Mouse (Mus musculus) Muller cell, postnatal 12 days (primary cell): ENCODE measurements around the gene Ctdspl.

ENCODE experiments used
- DNase-seq: peaks from one replicate; pipeline ENCODE4 v3.0.0-alpha.2; 2015; ENCODE audit errors: inconsistent ontology term

The Ctdspl gene

DNA sequence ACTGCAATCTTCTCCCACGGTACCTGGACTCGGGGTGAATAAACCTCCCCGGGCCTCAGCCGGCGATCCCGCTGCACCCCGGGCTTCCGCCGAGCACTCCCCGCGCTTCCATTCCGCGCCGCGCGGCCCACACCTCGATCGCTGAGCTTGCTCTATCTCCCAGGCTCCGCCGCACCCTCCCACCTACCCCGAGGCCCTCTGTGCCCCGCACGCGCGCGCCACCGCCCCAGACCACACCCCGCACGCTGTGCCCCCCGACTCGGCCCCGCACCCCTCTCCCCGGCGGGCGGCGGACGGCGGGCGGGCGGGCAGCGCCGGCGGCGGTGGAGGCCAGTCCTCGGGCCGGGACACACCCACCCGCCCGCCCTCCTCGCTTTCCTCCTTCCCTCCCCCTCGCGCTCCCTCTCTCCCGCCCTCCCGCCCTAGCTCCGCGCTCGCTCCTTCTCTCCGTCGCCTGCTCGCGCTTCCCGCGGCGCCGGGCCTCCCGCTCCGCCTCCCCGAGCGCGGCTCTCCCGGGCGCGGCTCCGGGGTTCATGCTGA is at the start of gene Ctdspl:
Gene Ctdspl (plus strand): TSS at position 343 of the 540 bp plus-strand sequence.
- DNase-seq, result peak; percentile 70

DNA sequence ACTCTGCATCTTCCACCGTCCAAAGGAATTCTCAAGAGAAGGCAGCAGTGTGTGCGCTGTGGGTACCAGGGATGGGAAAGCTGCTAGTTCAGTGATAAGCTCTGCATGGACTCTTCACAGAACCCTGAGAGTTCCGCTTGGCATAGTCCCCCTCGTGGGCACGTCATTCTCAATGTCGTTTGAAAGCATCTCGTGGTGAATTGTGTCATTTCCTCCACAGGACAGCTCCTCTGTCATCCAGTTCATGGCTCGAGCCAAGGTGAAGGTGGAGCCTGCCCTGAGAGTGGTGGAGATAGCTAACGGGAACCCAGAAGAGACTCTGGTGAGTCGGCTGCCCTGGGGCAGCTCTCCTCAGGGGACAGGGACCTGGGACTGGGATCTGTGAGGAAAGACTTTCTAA is 49.4 kb upstream of the Ctdspl start:
- DNase-seq, result no peak

DNA sequence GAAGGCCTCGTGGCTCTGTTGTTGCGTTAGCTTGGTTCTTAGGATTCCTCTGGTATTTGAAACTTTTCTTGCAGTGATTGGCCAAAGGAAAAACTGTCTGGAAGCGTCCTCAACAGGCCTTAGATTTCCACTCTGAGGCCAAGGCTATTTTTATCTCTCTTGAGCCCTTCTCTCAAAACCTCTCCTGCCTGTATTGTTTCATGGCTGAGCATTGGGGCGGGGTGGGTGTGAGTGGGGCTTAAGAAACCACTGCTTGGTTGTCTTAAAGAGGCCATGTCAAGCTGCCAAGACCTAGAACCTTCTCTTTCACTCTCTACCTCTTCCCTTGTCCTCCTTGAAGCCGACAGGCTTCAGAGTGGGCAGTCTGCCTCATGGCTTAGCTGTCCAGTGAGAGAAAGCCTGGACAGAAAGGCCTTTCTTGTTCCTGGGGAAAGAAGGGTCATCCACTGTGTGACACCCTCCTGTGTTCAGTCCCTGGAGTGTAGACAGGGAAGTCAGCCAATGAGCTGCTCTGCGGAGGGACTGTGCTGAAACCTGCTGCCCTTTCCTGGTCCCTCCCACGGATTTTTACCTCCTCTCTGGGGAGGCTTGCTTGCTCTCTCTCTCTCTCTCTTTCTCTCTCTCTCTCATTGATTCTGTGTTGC is 48.8 kb upstream of the Ctdspl start:
- no peak for DNase-seq

DNA sequence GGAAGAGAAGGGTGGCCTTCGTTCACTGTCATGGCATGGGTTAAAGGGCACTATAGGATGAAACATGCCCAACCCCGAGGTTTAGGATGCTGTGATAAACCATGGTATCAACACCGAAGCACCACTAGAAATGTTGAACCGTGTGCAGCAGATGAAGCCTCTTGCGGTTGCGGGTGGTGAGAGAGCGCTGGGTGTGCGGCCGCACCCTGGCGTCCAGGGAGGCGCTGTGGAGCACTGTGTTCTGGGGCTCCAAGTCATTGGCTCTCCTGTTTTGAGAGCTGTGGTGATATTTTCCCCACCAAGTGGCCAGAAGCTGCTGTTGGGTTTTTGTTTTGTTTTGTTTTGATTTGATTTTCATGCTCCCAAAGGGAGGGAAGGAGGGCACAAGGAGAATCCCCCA is 47.7 kb upstream of the Ctdspl start:
- no peak for DNase-seq

DNA sequence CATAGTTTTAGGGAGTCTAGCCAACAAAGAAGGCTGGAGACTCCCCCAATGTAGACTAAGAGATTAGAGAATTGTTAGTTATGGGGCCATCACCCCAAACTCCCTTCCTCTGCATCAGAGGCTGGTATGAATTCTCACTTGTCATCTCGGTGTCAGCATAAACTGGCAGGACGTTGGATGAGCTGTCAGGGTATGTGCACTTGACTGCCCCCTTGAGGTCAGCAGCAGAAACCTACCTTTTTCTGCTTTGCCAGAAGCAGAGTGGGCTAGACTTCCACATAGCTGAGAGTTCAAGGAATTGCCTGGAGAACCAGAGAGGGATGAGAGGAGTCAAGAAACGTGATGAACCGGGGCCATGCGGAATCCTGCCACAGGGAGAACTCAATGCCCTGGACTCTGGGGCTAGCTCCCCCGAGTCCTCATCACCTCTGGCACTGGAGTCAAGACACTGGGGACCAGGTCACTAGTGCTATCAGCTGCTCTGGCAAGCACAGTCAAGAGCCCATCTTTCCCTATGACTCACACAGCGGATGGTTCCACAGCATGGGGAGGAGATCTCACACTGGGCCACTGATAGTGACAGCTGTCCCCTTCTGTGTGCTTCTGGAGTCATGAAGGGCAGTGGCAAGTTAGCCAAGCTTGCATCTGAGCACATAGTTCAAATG is 44.8 kb upstream of the Ctdspl start:
- DNase-seq, result no peak

DNA sequence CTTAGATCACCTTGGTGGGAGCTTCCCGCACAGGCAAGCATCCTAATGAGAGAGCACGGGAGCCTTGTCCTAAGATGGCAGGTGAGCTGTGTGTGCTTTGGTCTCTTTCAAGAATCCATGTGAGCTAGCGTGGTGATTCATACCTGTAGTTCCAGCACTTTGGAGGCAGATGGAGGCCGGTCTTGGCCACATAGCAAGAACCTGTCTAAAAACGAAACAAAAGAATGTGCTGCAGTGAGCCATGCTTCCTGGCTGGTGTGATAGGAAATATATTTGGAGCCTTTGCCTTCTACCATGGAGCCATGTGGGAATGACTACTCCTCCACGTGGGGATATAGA is 44.3 kb upstream of the Ctdspl start:
- DNase-seq, result no peak

DNA sequence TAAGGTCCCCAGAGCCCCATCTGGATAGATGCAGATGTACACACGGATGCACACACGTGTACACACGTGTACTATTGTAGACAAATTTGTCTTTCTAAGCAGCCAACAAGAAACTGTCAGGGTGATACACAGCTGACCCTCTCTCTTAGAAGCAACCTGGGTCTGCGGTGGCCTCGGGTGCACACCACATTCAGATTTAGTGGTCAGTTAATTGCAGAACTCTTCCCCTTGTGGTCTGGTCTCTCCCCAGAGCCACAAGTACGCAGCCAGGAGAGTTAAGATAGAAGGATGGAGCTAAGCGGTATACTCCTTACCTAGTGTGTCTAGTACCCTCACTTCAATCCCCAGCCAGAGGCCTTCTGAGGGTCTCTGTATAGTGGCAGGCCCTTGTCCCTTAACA is 43.1 kb upstream of the Ctdspl start:
- no peak for DNase-seq

DNA sequence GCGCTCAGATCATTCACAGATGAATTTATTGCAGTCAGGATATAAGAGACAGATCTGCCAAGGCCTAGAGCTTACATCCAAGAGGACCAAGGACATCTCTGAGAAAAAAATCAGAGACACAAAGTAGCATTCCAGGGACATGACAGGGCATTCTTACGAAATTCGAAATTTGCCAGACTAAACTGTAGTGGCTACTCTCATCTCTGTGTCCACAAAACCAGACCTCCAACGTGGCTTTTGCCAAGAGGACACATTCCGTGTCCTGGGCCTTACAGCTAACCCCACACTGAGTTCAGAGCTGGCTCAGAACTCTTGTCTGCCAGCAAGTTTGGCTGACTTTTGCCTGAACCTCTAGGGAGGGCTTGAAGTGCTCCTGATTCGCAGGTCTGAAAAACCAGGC is 40.5 kb upstream of the Ctdspl start:
- DNase-seq, result peak; percentile 61

DNA sequence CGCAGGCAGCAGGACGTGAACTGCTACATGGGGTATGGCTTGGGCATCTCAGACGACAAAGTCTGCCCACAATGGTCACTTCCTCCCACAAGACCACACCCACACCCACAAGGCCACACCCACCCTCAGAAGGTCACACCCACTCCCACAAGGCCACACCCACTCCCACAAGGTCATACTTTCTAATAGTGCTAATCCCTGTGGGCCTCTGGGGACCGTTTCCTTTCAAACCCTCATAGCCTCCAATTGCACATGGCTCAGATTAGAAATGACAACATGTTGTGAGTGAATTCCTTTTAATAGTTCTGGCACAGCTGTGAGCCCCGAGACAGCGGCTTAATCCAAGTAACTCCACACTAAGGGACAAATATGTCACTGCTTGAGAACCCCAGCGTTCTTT is 39.1 kb upstream of the Ctdspl start:
- DNase-seq, result no peak

DNA sequence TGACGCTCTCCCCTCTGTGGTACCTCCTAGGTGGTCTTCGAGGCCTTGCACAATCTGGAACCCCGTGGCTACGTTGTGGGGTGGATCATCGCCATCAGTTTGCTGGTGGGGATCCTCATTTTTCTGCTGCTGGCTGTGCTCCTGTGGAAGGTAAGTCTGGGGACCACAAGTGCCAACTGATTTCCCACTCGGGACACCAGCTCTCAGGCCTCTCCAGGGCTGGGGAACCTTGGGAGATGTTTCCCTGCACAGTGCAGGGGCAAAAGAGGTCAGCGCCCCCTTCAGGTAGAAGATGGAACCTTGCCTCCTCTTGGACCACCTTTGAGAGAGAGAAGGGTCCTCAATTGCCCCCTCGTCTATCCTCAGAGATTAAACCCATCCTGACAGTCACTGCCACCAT is 38.5 kb upstream of the Ctdspl start:
- DNase-seq, result no peak

DNA sequence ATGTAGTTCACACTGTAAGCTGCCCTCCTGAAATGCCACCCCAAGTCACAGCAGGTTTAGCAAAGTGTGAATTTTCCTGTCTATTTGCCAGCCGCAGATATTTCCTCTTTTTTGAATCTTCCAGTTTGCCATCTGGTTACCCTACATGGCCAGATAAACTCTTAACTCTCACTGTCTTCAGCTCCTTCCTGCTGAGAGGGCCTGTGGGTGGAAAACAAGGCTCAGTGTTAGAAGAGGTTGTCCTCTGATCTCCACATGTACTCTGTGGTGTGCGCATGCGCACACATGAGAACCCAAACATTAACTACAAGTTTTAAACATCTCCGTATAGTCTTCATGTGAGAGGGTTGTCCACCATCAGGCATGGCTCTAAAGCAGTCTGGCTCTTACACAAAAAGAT is 36.1 kb upstream of the Ctdspl start:
- no peak for DNase-seq

DNA sequence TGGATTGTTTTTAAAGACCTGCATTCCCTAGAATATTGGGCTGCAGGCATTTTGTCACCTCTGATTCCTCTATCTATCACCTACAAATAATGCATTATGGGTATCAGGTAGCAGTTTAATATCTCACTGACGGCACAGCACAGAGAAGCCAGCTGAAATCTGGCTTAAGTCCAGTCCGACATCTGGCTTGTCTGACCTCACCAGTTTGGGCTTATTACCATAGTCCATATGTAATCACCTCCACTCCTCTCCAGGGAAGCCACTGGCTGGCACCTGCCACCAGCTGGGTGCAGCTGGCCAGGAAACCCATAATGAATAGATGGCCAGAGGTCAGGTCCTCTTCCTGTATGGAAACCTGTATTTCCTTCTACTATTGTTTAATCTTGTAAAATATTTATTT is 35.6 kb upstream of the Ctdspl start:
- no peak for DNase-seq

DNA sequence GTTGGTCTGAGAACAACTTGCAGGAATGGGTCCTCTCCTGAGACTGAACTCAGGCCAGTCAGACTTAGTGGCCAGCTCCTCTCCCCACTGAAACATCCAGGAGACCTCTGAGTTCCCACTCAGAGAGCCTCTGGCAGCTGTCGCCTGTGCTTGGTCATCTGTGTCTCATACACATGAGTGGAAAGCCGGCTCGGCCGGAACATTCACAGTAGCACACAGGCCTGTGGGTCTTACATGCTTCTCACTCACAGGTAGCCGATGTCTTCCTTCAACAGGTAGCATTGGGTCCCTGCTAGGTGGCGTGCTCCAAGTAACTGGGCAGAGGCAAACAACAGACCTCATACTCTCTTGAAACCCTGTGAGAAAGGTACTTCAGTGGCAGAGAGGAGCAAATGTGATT is 35.2 kb upstream of the Ctdspl start:
- DNase-seq, result no peak

DNA sequence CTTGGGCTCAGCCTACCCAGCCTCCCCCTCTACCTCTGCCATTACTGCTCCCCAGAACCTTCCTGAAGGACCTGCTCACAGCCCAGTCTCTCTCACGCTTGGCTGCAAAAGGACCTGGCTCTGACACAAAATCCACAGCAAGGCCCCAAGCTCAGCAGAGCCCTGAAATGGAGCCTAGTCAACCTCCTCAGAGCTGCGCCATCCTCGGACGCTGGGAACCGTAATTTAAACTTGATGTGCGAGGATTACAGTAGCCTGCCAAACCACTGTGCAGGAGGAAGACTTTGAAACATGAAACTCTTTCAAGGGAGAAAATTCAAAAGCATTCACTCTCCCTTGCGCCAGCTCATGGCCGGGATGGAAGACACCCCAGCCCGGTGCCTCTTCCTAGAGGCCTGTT is 34.7 kb upstream of the Ctdspl start:
- no peak for DNase-seq

DNA sequence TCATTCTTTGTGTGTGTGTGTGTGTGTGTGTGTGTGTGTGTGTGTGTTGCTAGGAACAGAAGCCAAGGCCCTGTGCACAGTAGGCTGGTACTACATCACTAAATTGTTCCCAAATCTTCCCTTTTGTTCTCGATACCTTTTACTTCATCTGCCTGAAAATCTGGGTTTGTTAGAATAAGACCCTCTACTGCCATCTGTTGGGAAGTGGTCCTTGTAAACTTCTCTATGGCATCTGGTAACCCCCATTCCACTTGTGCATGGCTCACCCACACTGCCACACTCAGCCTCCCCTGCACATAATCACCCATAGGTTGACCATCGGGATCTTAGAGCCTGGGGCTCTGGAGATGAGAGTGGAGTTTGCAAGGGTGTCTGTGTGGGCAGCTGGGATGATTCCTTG is 31.2 kb upstream of the Ctdspl start:
- DNase-seq, result no peak

DNA sequence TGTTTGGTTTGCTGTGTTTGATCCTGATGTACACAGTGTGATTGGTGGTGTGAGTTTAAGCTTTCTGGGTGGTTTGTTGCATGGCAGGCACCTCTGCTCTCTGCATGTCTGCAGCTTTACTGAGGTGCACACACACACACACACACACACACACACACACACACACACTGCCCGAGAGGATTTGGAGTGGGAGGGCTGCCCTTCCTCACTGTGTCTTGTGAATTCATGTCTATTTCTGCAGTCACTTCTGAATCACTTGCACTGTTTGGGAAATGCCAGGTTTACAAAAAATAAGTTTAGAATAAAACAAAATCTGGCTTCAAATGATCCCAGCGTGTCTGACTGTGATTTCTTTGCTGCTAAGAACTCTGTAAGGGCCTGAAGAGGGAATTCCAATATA is 25.6 kb upstream of the Ctdspl start:
- no peak for DNase-seq

DNA sequence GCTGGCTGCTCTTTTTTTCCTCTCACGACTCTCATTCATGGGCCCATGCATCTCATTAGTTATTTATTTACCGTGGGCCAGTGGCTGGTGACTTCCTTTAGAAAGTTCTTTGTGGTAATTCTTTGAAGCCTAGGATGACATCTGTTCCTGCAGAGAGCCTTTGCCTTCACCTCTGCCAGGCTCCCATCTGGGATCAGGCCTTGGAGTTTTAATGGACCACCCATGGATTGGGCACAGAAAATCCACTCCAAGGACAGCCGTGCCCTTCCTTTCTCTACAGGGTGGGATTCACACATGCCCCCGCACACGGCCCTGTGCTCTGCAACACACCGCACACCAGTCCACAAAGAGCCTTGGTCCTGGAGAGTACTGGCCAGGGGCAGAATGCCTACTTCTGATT is 24.3 kb upstream of the Ctdspl start:
- DNase-seq, result no peak

DNA sequence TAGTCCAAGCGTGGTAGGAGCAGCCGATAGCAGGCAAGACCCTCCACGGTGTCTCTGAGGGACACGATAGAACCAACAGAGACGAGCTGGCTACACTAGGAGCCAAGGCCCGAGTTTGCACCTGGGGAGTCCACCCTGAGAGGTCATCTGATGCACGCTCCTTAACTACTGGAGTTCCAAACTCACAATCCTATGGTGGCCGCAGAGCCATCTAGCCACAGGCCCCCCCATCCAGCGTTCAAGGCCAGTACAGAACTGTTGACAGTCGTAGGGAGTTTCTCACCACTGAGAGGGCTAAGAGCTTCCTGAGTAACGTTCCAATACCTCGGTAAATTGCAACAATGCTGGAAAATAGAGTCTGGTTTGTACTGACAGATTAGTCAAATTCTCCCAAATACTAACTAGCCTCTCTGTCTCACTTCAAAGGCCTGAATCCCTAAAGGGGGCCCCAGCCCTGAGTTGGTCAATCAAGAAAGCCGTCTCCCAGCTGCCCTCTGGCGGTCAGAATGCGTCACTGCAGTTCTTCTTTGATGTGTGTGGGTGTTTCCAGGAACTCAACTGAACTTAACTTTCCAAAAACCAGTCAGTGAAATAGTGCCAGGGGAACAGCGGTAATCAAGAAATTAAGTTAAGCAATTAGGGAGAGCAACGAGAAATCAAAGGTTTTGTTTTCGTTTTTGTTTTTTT is 18.2 kb upstream of the Ctdspl start:
- peak; percentile 84 for DNase-seq

DNA sequence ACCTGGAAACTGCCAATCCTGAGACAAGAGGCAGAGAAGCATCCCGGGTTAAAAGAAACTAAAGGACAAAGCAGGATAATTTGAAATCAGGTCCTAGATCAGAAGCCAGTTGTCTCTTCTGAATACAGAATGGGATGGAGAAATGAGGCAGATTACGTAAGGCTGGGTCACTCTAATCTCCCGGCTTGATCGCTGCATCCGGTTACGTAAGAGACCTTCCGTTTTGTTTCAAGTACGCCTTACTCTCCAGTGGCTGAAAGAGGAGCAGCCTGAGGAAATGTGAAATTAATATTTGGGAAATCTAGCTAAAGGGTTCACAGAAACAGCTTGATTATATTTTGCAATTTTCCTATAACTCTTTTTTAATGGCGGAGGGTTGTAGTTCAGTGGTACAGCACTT is 13.2 kb upstream of the Ctdspl start:
- DNase-seq, result no peak

DNA sequence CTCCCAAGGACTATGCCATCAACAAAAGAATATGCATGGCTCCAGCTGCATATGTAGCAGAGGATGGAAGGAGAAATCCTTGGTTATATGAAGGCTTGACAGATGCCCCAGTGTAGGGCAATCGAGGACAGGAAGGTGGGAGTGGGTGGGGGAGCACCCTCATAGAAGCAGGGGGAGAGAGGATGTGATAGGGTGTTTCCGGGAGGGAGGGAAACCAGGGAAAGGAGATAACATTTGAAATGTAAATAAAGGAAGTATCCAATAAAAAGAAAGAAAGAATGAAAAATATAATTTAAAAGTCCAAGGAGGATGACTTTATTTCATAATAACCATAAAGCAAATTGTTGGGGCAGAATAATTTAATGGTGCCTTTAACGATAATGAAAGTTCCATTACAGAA is 12.6 kb upstream of the Ctdspl start:
- DNase-seq, result no peak

DNA sequence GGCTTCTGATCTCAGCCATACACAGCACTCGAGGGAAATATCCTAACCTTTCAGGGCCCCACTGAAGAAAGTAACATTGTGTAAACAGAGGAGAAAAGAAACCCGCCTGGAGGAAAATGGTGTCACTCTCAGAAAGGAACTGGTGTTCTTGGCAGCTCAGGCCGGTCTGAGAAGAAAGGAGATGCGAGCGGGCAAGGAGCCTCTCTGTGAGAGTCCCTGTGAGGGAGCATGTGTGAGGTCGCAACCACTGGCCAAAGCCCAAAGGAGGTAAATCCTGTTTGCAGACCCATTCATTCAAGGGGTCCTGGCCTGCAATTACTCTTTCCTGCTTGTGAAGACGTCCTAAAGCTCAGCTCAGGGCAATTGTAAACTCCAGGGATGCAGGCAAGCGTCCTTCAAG is 11.7 kb upstream of the Ctdspl start:
- DNase-seq, result no peak

DNA sequence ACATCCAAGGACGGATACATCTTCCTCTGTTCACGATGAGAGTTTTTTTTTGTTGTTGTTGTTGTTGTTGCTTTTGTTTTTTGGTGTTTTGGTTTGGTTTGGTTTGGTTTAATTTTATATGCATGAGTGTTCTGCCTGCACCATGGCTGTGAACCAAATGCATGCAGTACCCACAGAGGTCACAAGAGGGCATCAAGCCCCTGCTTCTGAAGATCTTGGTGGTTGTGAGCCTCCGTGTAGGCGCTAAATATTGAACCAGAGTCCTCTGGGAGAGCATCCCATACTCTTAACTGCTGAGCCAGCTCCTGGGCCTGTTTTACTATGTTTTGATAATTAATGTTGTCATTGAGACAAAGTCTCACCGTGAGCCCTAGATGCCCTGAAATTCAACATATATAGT is 11.0 kb upstream of the Ctdspl start:
- no peak for DNase-seq

DNA sequence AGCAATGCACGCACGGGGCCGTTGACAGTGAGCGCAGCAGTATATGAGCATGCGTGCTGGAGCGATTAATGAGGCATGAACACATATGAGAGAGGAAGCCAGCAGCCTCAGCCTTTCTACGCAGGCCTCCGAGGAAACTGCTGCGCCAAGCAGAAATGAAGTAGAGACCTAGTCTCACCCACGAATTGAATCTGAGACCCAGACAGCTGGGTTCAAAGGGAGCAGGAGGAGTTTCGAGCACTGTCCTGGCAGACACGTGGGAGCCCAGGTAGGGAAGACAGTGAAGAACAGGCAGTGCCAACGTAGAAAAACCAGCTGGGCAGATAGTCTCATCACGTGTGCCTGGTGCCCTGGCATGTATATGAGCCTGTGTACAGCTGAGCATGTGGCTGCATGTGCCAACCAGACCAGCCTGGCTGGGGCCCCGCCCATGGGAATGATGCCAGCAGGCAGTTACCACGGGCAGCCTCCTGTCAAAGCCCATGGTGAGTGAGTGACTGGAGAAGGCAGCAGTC is 6.5 kb upstream of the Ctdspl start:
- no peak for DNase-seq
